Mouse (Mus musculus) layer of hippocampus, postnatal 14 days (tissue): ENCODE measurements around the gene Lmln. TPM values are rescaled to one million over a fixed set of nuclear protein-coding genes. Genes with fewer than 3 reads are reported as not detected.
A peak's percentile ranks its signal among the peaks of the same experiment; 100 is the strongest.
"Not testable (repeated sequence)": the region's sequence is repeated elsewhere in the genome, so short reads cannot be mapped to it uniquely, and the experiment has no call there.

Experiments used
- DNase-seq, 2 experiments: peaks; one replicate each; pipeline ENCODE4 v3.0.0; 2021 to 2022; ENCODE audit warnings: low spot score in 2 of 2, mixed read lengths in 1 of 2
- total RNA-seq, 2 experiments: library from RNA; stranded (reverse); gene quantifications; 2 replicates each; pipeline ENCODE4 v1.2.3; 2021

Gene Lmln
- total RNA-seq, 2 experiments from 2014 or later, result 13.2 to 15.2 TPM

GRCm38 (mm10) chr16:33056786-33057185 is 5.5 kb upstream of the Lmln start:
- DNase-seq, result peak in 1 of 2 experiments; percentile 51

DNA sequence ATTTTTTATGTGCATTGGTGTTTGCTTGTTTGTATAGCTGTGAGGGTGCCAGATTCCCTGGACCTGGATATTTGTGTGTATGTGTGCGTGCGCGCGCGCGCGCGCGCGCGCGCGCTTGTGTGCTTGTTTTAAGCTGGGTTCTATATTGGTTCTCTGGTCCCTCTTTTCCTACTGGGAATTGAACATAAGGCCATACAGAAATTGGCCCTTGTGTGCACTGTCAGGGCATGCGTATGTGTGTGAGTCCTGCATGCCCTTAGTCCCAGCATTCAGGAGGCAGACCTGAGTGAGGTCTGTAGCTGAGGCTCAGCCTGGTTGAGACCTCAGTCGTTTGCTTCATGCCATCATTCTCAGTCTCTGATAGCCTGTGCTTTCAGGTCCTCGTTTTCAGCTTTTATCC is 4.3 kb upstream of the Lmln start:
- no peak for DNase-seq

GRCm38 (mm10) chr16:33058656-33059055 is 3.7 kb upstream of the Lmln start:
- not testable (repeated sequence) for DNase-seq

GRCm38 (mm10) chr16:33059471-33059870 is 2.9 kb upstream of the Lmln start:
- no peak for DNase-seq

- no peak for DNase-seq
These were observed 1.4 kb upstream of the Lmln start for GRCm38 (mm10) chr16:33060926-33061325.

- no peak for DNase-seq
These were observed 921 bp upstream of the Lmln start for GRCm38 (mm10) chr16:33061400-33061799.

DNA sequence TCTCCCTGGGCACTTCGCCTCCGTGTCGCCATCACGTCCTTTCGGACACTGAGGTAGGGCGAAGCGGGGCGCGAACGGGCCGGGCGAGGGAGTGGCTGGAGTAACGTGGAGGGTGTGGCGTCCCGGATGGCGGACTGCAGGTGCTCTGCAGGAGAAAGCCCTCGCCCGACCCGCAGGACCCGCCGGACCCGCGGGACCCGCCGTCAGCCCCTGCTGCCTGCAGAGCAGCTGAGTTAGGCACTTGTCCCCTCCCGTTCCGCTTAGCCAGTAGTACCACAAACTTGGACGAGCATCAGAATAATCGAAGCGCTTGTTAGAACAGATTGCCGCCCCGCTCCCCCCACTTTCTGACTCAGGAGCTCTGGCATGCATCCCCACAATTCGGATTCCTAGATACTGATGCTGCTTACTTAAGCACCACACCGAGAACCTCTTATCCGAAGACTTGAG is 386 bp downstream of the Lmln start:
- peak; percentile 65 to 86 for DNase-seq

DNA sequence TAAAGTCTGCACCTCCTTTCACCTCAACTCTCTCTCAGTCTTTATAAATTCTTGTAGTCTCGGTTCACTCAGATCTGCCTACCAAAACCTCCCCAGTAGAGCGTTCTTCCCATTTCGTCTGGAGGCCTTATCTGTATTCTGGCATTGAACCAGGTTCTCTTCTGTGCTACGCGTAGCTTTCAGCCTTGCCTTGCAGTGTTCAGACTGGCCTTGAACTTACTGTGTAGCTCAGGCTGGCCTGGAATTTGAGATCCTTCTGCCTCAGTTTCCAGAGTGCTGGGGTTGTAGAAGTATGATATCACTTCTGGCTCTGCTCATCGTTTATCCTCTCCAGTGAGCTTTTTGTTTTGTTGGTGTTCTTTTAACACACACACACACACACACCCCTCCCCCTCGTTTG is 946 bp downstream of the Lmln start:
- DNase-seq, result peak in 1 of 2 experiments; percentile 9

DNA sequence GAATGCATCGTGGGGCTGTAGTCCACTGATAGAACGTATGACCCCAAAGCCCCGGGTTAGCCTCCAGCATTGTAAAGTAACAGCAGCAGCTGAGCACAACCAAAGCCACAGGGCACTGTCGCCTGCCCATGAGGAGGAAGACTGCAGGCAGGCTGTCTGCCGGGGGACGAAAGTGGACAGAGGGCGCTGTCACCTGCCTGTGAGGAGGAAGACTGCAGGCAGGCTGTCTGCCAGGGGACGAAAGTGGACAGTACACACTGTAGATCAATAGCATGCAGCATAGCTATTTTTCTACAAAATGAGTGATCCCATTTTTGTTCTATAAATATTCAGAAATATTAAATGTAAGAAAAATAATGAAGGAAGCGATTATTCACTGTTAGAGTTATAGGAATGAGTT is 2.3 kb downstream of the Lmln start:
- no peak for DNase-seq

GRCm38 (mm10) chr16:33070928-33071327 is 8.6 kb downstream of the Lmln start:
- DNase-seq, result no peak

GRCm38 (mm10) chr16:33072871-33073557 is 10.7 kb downstream of the Lmln start:
- DNase-seq, result no peak

GRCm38 (mm10) chr16:33074967-33075366 is 12.6 kb downstream of the Lmln start:
- DNase-seq, result no peak

- no peak for DNase-seq
These were observed 13.8 kb downstream of the Lmln start for GRCm38 (mm10) chr16:33076078-33076477.

DNA sequence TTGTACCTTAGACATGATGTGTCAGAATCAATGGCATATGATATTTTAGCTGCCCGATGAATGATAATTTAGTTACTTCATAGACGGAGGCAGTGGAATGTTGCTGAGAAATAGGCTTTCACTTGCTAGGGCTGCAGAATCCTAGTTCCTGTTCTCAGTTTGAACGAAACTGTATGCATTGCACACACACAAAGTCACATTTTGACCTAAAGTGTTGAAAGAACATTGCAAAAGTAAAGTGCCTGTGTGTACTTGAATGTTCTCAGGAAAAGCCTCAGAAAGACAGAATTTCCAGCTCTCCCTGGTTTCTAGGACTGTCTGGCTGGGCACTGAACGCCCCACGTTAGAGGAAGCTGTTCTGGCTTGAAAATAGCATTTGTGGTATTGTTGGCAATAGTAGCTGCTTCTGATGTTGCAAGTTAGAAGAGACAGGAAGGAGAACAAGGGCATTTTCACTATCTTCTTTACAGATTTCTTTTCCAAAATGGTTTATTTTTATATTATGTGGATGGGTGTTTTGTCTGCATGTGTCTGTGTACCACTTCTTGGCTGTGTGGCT is 14.8 kb downstream of the Lmln start:
- DNase-seq, result no peak

GRCm38 (mm10) chr16:33080063-33080462 is 17.7 kb downstream of the Lmln start:
- DNase-seq, result no peak

DNA sequence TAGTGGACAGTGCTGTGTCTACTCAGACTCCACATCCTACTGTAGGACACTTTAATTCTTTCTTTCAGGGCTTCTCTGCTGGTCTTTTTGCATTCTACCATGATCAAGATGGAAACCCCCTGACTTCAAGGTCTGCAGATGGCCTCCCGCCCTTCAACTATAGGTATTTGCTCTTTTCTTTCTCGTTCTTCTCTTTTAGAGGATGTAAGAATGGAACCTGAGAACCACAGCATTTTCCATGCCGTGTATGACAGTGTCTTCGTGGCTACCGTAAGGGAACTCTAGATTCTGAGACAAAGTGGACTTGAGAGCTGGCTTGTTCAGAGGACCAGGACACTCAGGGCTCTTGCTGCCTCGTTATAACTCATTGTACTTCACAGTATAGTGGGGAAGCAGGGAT is 20.6 kb downstream of the Lmln start:
- no peak for DNase-seq

DNA sequence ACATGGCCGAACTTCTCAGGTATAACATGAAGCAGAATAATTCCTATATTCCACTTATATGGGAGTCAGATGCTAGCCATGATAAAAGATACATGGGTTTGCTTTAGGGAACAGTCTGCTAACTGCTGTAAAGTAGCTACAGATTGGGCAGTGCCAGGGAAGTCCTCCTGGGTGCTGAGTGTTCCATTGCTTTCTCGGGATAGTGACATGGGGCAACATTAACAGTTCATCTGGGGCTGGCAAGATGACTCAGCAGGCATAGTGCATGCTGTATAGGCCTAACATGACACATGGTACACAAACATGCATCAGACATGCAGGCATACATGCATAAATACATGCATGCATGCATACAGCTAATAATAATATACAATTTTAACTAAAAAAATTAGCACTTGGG is 21.7 kb downstream of the Lmln start:
- no peak for DNase-seq

GRCm38 (mm10) chr16:33085666-33086065 is 23.3 kb downstream of the Lmln start:
- no peak for DNase-seq

GRCm38 (mm10) chr16:33113726-33114125 is 51.4 kb downstream of the Lmln start:
- no peak for DNase-seq

- no peak for DNase-seq
These were observed 61.1 kb downstream of the Lmln start for GRCm38 (mm10) chr16:33123373-33123772.

- DNase-seq, result no peak
These were observed 61.9 kb downstream of the Lmln start for GRCm38 (mm10) chr16:33123938-33124820.

GRCm38 (mm10) chr16:33127052-33127451 is 64.7 kb downstream of the Lmln start:
- no peak for DNase-seq
